Mouse (Mus musculus) CD4-positive helper T cell, adult 2 months (primary cell): ENCODE results near the gene Tpsab1.
A peak's percentile ranks its signal among the peaks of the same experiment; 100 is the strongest.

ENCODE experiments used
- DNase-seq: peaks from one replicate; pipeline ENCODE4 v3.0.0-alpha.2; 2012; ENCODE audit warnings: low read depth, missing footprints, low spot score

Tpsab1 gene

GRCm38 (mm10) chr17:25345462-25345861, at the start of gene Tpsab1:
Tpsab1 (minus strand) TSS chr17:25345562.
- DNase-seq: no peak

GRCm38 (mm10) chr17:25394526-25394925, 49.2 kb upstream of the Tpsab1 start:
- DNase-seq: no peak

GRCm38 (mm10) chr17:25374011-25374410, 28.6 kb upstream of the Tpsab1 start:
- DNase-seq: no peak

GRCm38 (mm10) chr17:25372491-25372890, 27.1 kb upstream of the Tpsab1 start:
- DNase-seq: no peak

- DNase-seq: no peak
Observed at GRCm38 (mm10) chr17:25368973-25369372, 23.6 kb upstream of the Tpsab1 start, which contains the start of gene Tpsg1. Tpsg1 (plus strand) TSS chr17:25369273.

- DNase-seq: no peak
Observed at GRCm38 (mm10) chr17:25366005-25366404, 20.6 kb upstream of the Tpsab1 start, which contains the start of gene Tpsb2. Tpsb2 (plus strand) TSS chr17:25366305.

GRCm38 (mm10) chr17:25363726-25364125, 18.4 kb upstream of the Tpsab1 start:
- peak; percentile 20 for DNase-seq

- DNase-seq: no peak
Observed at GRCm38 (mm10) chr17:25361291-25361690, 15.9 kb upstream of the Tpsab1 start.

- no peak for DNase-seq
Observed at GRCm38 (mm10) chr17:25341490-25341889, 3.9 kb downstream of the Tpsab1 start.

GRCm38 (mm10) chr17:25340003-25340402, 5.4 kb downstream of the Tpsab1 start:
- no peak for DNase-seq

- no peak for DNase-seq
Observed at GRCm38 (mm10) chr17:25338218-25338617, 7.1 kb downstream of the Tpsab1 start.

GRCm38 (mm10) chr17:25333943-25334342, 11.4 kb downstream of the Tpsab1 start:
- DNase-seq: peak; percentile 25

- no peak for DNase-seq
Observed at GRCm38 (mm10) chr17:25332321-25332720, 13.0 kb downstream of the Tpsab1 start.

- no peak for DNase-seq
Observed at GRCm38 (mm10) chr17:25322930-25323329, 22.4 kb downstream of the Tpsab1 start.

- DNase-seq: no peak
Observed at GRCm38 (mm10) chr17:25320819-25321218, 24.5 kb downstream of the Tpsab1 start.

GRCm38 (mm10) chr17:25318354-25318753, 27.0 kb downstream of the Tpsab1 start, which contains the start of gene Prss29:
Prss29 (plus strand) TSS chr17:25318654.
- no peak for DNase-seq

GRCm38 (mm10) chr17:25308346-25308745, 37.0 kb downstream of the Tpsab1 start, which contains the start of gene Prss28:
Prss28 (plus strand) TSS chr17:25308646.
- DNase-seq: no peak

- DNase-seq: no peak
Observed at GRCm38 (mm10) chr17:25298094-25298493, 47.3 kb downstream of the Tpsab1 start, which contains the start of gene Prss34. Prss34 (plus strand) TSS chr17:25298394.

- DNase-seq: no peak
Observed at GRCm38 (mm10) chr17:25294111-25294510, 51.3 kb downstream of the Tpsab1 start.

- no peak for DNase-seq
Observed at GRCm38 (mm10) chr17:25293495-25293894, 51.9 kb downstream of the Tpsab1 start.
